Mouse (Mus musculus): ENCODE measurements around the gene 9530003J23Rik. TPM values are rescaled to one million over a fixed set of nuclear protein-coding genes. Genes with fewer than 3 reads are reported as not detected.

The 9530003J23Rik gene
- total RNA-seq (2012; rRNA removed) = not detected in 2 replicates
- total RNA-seq (2014; rRNA removed) = not detected in 2 replicates
- not detected in 2 replicates for polyA plus RNA-seq (2012; ENCODE audit: insufficient read length, low read depth)

DNA sequence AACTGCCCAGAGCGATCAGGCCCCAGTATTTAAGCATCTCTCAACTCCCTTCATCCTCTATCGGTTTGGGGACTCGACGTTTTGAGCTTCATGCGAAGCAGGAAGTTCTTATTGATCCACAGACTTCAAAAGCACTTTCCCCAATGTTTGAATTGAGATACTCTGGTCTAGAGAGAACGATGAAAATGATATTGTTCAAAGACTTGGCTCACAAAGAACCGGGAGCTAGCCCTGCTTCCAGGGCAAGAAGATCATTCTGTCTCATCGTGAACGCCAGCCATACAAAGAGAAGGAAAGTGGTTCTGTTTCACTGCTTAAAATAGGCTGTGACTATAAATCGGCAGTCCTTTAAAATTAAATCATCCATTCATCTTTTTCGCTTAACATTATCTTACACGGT, at the start of gene 9530003J23Rik:
TSS of gene 9530003J23Rik (minus strand) at position 101 of the 400 bp plus-strand sequence.
- Histone ChIP-seq H3K4me3 (replicated peaks in 1 of 3; ENCODE audit: low read depth in 2 of 3, low read length in 2 of 3, poor library complexity in 1 of 3) (no peak within 1 kb of the TSS), H3K36me3 (replicated peaks in 1 of 2; ENCODE audit: control insufficient read depth in 1 of 2, insufficient read depth in 1 of 2, low read length in 1 of 2) (no peaks in the 10 kb centered on the region), H3K4me1 (ENCODE audit: control insufficient read depth in 1 of 2, insufficient read depth in 2 of 2) (no peaks in the 10 kb centered on the region), H3K9ac (ENCODE audit: insufficient read depth, low read depth) (no peak within 1 kb of the TSS), H3K27ac (ENCODE audit: insufficient read depth, low read depth) (no peak within 1 kb of the TSS), H3K27me3 (replicated peaks) (no peaks in the 10 kb centered on the region), H3K9me3 (replicated peaks; ENCODE audit: low read length) (no peaks in the 10 kb centered on the region), H3K4me2 (ENCODE audit: insufficient read depth, low read depth, poor library complexity, severe bottlenecking) (no peak within 1 kb of the TSS), H3K79me2 (replicated peaks; ENCODE audit: control insufficient read depth, extremely low read depth, insufficient read depth, poor library complexity, severe bottlenecking) (no peaks in the 10 kb centered on the region)
- no peak for DNase-seq (ENCODE audit: extremely low read depth)
- TF ChIP-seq USF1 (IDR thresholded peaks at IDR 0.05; ENCODE audit: low read depth, low read length) = no peak
- TF ChIP-seq JUN (IDR thresholded peaks at IDR 0.05; ENCODE audit: insufficient read depth, low read depth, low read length) = no peak
- no peak for TF ChIP-seq POLR2AphosphoS2 (IDR thresholded peaks at IDR 0.05; ENCODE audit: low read depth, low read length)
- TF ChIP-seq ZC3H11A (IDR thresholded peaks at IDR 0.05; ENCODE audit: low read depth, low read length) = no peak
- TF ChIP-seq UBTF (IDR thresholded peaks at IDR 0.05; ENCODE audit: low read depth, low read length) = no peak
- dilution Hi-C loops (cut with MboI; ENCODE audit: extremely low pct_ligation_motif_present, extremely low pct_unique_long_range_greater_than_20kb, low sequenced_read_pairs) (no loop called here), in situ Hi-C loops (cut with MboI; ENCODE audit: low pct_ligation_motif_present, low pct_unique_long_range_greater_than_20kb, low sequenced_read_pairs) (no loop called here)

DNA sequence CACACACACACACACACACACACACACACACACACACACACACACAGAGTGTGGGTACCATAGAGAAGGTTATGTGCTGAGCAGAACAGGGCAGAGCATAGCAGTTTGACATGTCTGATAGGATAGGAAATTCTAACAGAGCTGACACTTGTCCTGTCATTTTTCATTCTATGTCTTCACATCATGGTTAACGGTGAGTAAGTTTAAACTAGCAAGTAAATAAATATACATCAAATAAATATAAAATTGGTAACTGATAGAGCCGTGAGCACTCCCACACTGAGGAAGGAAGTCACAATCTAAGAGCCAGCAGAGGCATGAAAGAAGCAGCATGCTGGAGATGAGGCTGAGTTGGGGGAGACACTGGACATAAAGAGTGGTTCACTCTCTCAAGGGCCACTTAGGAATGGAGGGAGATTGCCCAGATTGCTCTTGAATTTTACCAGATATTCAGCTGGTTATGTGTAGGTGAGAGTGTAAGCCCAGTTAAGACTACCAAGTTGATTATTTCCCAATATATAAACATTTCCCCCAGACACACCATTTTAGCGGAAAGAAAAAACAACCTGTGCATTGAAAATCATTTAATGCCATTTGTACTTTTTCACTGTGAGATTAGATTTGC, 48.8 kb upstream of the 9530003J23Rik start:
- Histone ChIP-seq H3K9me3 (replicated peaks; ENCODE audit: low read length) (no peaks in the 10 kb centered on the region), H3K4me2 (ENCODE audit: insufficient read depth, low read depth, poor library complexity, severe bottlenecking) (no peak overlapping the region), H3K27ac (ENCODE audit: insufficient read depth, low read depth) (no peak overlapping the region), H3K4me1 (ENCODE audit: control insufficient read depth in 1 of 2, insufficient read depth in 2 of 2) (peaks cover 0 to 11% of the 10 kb centered on the region in 2 experiments; a peak in 1 of 4 replicates), H3K79me2 (replicated peaks; ENCODE audit: control insufficient read depth, extremely low read depth, insufficient read depth, poor library complexity, severe bottlenecking) (no peaks in the 10 kb centered on the region), H3K27me3 (replicated peaks) (peaks cover 2% of the 10 kb centered on the region), H3K9ac (ENCODE audit: insufficient read depth, low read depth) (no peak overlapping the region), H3K36me3 (replicated peaks in 1 of 2; ENCODE audit: control insufficient read depth in 1 of 2, insufficient read depth in 1 of 2, low read length in 1 of 2) (no peaks in the 10 kb centered on the region), H3K4me3 (replicated peaks in 1 of 3; ENCODE audit: low read depth in 2 of 3, low read length in 2 of 3, poor library complexity in 1 of 3) (no peak overlapping the region)
- TF ChIP-seq NRF1 (IDR thresholded peaks at IDR 0.05; ENCODE audit: low read depth, low read length) (no peak), E2F4 (IDR thresholded peaks at IDR 0.05; ENCODE audit: insufficient replicate concordance, low read depth, low read length) (no peak), BHLHE40 (IDR thresholded peaks at IDR 0.05; ENCODE audit: low read depth, low read length) (no peak), MXI1 (IDR thresholded peaks at IDR 0.05; ENCODE audit: low read depth, low read length) (no peak), ETS1 (conservative IDR thresholded peaks at IDR 0.05; ENCODE audit: low read depth, low read length) (no peak), RCOR1 (conservative IDR thresholded peaks at IDR 0.05; ENCODE audit: low read depth, low read length) (no peak), MEF2A (IDR thresholded peaks at IDR 0.05; ENCODE audit: borderline replicate concordance, low read depth, low read length) (no peak)
- dilution Hi-C loops (cut with MboI; ENCODE audit: extremely low pct_ligation_motif_present, extremely low pct_unique_long_range_greater_than_20kb, low sequenced_read_pairs) = no loop called here
- no peak for DNase-seq (ENCODE audit: extremely low read depth)
- in situ Hi-C loops (cut with MboI; ENCODE audit: low pct_ligation_motif_present, low pct_unique_long_range_greater_than_20kb, low sequenced_read_pairs) = no loop called here
